Mouse (Mus musculus) hindbrain, embryonic 13.5 days (tissue): ENCODE measurements around the gene Fmr1. TPM values are rescaled to one million over a fixed set of nuclear protein-coding genes. Genes with fewer than 3 reads are reported as not detected.
"Not testable (repeated sequence)": the region's sequence is repeated elsewhere in the genome, so short reads cannot be mapped to it uniquely, and the experiment has no call there.

Experiments
- ATAC-seq: fragments of 200-750 bp; cut with Nextera tagmentation; 2 replicates; pipeline ENCODE4 v1.8.0; 2017; ENCODE audit warnings: moderate TSS enrichment; ENCODE audit not compliant: low FRiP score
- H3K27ac ChIP-seq: fragments of 300-500 bp; sonication (generic); 2 replicates; pipeline ENCODE4 v1.5.1; 2015; ENCODE audit warnings: inconsistent platforms, mild to moderate bottlenecking, moderate library complexity
- H3K27me3 ChIP-seq: fragments of 300-500 bp; sonication (generic); 2 replicates; pipeline ENCODE4 v1.6.1; 2015; ENCODE audit warnings: mild to moderate bottlenecking, inconsistent platforms
- H3K36me3 ChIP-seq: fragments of 300-500 bp; sonication (generic); 2 replicates; pipeline ENCODE4 v1.6.1; 2015; ENCODE audit warnings: mild to moderate bottlenecking, inconsistent platforms
- H3K4me1 ChIP-seq: fragments of 300-500 bp; sonication (generic); replicated peaks from 2 replicates; pipeline ENCODE4 v1.6.1; 2015; ENCODE audit warnings: inconsistent platforms
- H3K4me2 ChIP-seq: fragments of 300-500 bp; sonication (generic); 2 replicates; pipeline ENCODE4 v1.6.1; 2015; ENCODE audit warnings: inconsistent platforms, mild to moderate bottlenecking, moderate library complexity
- H3K4me3 ChIP-seq: fragments of 300-500 bp; sonication (generic); 2 replicates; pipeline ENCODE4 v1.5.1; 2015; ENCODE audit warnings: mild to moderate bottlenecking, inconsistent platforms
- H3K9ac ChIP-seq: fragments of 300-500 bp; sonication (generic); 2 replicates; pipeline ENCODE4 v1.6.1; 2015; ENCODE audit warnings: mild to moderate bottlenecking, inconsistent platforms
- H3K9me3 ChIP-seq: fragments of 300-500 bp; sonication (generic); 2 replicates; pipeline ENCODE4 v1.6.1; 2016; ENCODE audit warnings: inconsistent platforms
- WGBS: fragments of 180-500 bp; shearing (Covaris S2); methylation state at CpG from one replicate; pipeline ENCODE4 v1.1.7; 2015; 5-methylcytosine and 5-hydroxymethylcytosine counted together
- polyA plus RNA-seq: library from polyadenylated mRNA; unstranded; fragments of >200 nt; fragmentation: Nextera tagmentation; extraction: Ambion mirVana; gene quantifications from 2 replicates; pipeline ENCODE4 v1.2.1, GENCODE M21; 2015

Gene Fmr1
- 52.2 and 53.5 TPM in 2 replicates for polyA plus RNA-seq

DNA sequence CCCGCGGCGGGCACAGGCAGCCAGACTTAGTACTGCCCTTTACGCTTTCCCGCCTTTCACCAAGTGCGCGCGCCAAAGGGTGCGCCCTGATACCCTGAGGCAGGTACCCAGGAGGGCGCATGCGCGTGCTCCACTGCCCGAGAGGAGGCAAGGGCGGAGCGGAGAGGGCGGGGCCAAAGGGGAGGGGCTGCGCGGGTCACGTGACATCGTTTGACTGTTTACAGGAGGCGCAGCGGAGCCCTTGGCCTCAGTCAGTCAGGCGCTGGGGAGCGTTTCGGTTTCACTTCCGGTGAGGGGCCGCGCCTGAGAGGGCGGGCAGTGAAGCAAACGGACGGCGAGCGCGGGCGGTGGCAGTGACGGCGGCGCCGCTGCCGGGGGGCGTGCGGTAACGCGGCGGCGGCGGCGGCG is at the start of gene Fmr1:
TSS of gene Fmr1 (plus strand) at position 209 of the 408 bp plus-strand sequence.
- peak within 1 kb of the TSS; percentile 58 for H3K4me2 ChIP-seq
- H3K36me3 ChIP-seq = no peaks in the 10 kb centered on the region
- peak within 1 kb of the TSS; percentile 86 for H3K9ac ChIP-seq
- H3K27me3 ChIP-seq = no peaks in the 10 kb centered on the region
- peak; percentile 98 for ATAC-seq
- H3K27ac ChIP-seq = peak within 1 kb of the TSS; percentile 94
- peak within 1 kb of the TSS; percentile 64 for H3K4me3 ChIP-seq
- 0 out of 2 replicates have a peak, but pooled peaks cover 3% of the 10 kb centered on the region for H3K4me1 ChIP-seq
- no peaks in the 10 kb centered on the region for H3K9me3 ChIP-seq
- WGBS = 10% methylated on average over 32 of the region's 49 CpGs

DNA sequence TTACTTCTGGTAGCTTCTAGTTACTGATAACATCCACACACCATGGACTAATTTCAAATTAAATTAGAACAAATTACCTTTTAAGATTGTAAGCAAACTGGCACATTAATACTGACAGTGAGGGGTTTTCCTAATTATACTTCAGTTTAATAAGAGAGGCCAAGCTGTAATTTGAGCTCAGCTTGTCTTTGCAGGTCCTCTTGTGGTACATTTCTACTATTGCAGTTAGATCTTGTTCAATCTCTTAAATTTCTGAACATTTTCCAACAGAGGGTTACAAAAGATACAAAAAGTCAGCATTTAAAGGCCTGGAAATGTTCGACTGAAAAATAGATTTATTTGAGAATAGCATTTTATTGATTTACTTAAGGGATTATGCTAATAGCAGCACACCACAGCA is 36.7 kb upstream of the Fmr1 start:
- ATAC-seq = no peak

DNA sequence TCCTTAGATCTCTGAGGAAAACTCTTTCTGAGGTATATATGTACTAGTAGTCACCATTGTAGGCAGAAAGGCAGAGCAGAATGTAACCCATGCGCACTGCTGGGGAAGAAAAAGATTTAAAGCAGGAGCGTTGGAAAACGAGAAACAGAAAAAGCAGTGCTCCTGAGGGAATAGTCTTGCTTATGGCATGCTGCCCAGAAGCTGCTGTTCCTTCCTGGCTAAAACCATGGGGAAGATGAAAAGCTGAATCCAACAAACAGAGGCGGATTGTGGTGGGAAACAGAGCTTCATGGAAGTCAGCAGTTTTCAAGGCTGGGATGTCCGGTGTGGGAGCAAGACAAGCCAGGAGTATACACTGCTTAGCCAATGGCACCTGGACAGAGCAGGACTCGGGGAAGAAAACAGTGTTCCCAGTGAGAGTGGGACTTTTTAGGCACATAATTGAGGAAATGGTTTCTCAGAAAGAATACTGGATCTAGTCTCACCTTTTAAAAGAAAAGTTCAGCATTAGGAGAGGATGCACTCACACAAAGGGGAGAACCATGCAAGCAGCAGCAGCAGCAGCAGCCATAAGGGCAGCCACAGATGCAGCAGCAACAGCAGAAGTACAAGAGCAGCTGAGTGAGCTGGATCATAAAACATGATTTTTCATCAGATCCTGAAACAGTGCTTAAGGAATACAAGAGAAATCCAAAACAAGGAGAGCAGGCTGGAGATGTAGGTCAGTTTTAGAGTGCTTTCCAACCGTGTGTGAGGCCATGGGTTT is 33.0 kb upstream of the Fmr1 start:
- Histone ChIP-seq H3K27ac (peak overlapping the region; percentile 58; the same call in 1 of the 2 replicates), H3K36me3 (no peaks in the 10 kb centered on the region), H3K4me2 (no peak overlapping the region), H3K9me3 (no peaks in the 10 kb centered on the region), H3K4me1 (no peaks in the 10 kb centered on the region), H3K9ac (no peak overlapping the region), H3K4me3 (no peak overlapping the region), H3K27me3 (no peaks in the 10 kb centered on the region)
- peak; percentile 74 for ATAC-seq
- WGBS = 51% methylated on average over 7 of the region's 7 CpGs

More for the DNA sequence above, 36.7 kb upstream of the Fmr1 start:
- Histone ChIP-seq H3K4me2 (no peak overlapping the region), H3K36me3 (no peaks in the 10 kb centered on the region), H3K9ac (no peak overlapping the region), H3K4me3 (no peak overlapping the region), H3K9me3 (no peaks in the 10 kb centered on the region), H3K4me1 (no peaks in the 10 kb centered on the region), H3K27me3 (no peaks in the 10 kb centered on the region), H3K27ac (no peak overlapping the region)
- WGBS = 68% methylated on average over 1 of the region's 1 CpGs

DNA sequence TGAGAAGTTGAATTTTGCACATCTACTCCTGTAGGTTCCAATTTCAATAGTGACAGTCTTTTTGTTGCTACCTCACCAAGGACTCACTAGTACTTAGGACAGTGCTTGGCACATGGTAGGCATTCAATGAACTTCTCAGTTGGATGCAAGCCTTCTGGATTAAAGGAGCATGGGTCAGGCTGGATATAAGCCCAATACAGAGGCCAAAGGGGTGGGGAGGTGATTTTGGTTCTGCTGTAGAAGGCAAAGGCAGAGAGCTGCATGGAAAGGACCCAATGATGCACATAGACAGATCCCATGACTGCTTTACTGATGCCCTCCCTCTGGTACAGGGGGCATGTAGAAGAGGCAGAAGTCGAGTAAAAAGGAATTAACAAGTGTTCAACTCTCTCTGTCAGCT is 833 bp upstream of the Fmr1 start:
- Histone ChIP-seq H3K36me3 (no peaks in the 10 kb centered on the region), H3K4me2 (peak overlapping the region; percentile 51; the same call in 1 of the 2 replicates), H3K4me1 (0 out of 2 replicates have a peak, but pooled peaks cover 3% of the 10 kb centered on the region), H3K9ac (no peak overlapping the region), H3K4me3 (no peak overlapping the region), H3K27ac (no peak overlapping the region), H3K9me3 (no peaks in the 10 kb centered on the region), H3K27me3 (no peaks in the 10 kb centered on the region)
- WGBS = 31% methylated on average over 1 of the region's 1 CpGs
- ATAC-seq = no peak

DNA sequence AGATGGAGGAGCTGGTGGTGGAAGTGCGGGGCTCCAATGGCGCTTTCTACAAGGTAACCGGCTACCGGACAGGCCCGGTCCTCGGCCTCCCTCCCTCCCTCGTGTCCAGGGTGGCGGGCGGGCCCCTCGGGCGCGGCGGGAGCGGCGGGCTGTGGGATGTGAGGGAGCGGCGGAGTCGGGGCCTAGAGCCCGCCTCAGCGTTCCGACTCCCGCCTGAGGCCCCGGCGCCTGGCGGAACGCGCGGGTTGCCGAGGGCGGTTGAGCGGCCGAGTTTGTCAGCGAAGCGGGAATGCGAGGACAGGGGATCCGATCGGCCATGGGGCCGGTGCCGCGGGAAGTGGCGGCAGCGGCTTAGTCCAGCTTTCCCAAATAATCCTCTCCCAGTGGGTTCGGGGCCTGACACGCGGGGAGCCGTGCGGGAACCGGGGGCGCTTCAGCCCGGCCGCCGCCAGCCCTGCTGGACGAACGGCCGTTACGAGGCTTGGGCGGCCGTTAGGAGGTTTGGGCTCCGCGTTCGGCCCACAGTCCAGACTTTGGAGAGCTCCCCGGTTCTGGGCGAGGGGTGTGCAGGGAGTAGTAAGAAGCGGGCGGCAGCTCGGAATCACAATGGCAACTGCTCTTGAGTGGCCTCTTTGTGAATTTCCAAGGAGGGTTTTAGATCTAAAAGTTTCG is 610 bp downstream of the Fmr1 start:
- peak overlapping the region; percentile 86 for H3K9ac ChIP-seq
- H3K27me3 ChIP-seq = no peaks in the 10 kb centered on the region
- 14% methylated on average over 62 of the region's 67 CpGs for WGBS
- peak overlapping the region; percentile 94 for H3K27ac ChIP-seq
- H3K36me3 ChIP-seq = no peaks in the 10 kb centered on the region
- peak overlapping the region; percentile 58 for H3K4me2 ChIP-seq
- no peaks in the 10 kb centered on the region for H3K9me3 ChIP-seq
- ATAC-seq = peak; percentile 87
- 0 out of 2 replicates have a peak, but pooled peaks cover 3% of the 10 kb centered on the region for H3K4me1 ChIP-seq
- H3K4me3 ChIP-seq = peak overlapping the region; percentile 64

DNA sequence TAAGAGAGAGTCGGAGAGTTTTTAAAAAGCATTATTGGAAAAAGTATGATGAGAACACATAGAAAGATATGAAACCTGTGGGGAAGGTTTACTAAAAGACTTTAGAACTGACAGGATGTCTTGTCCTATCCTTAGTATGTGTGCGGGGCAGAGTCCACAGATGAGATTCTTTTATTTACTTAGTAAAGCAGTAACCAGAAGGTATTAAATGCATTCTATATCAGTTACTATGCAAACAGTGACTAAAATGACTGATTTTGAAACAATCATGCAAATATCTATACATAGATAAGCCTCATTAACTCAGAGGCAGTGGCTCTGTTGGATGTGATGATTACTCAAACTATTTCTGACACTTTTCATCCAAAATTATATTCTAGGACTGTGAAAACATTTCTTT is 6.4 kb downstream of the Fmr1 start:
- Histone ChIP-seq H3K4me1 (0 out of 2 replicates have a peak, but pooled peaks cover 3% of the 10 kb centered on the region), H3K9ac (no peak overlapping the region), H3K4me2 (no peak overlapping the region), H3K4me3 (no peak overlapping the region), H3K27ac (no peak overlapping the region), H3K36me3 (no peaks in the 10 kb centered on the region), H3K9me3 (no peaks in the 10 kb centered on the region), H3K27me3 (no peaks in the 10 kb centered on the region)
- no peak for ATAC-seq
- WGBS = 80% methylated on average over 2 of the region's 2 CpGs

DNA sequence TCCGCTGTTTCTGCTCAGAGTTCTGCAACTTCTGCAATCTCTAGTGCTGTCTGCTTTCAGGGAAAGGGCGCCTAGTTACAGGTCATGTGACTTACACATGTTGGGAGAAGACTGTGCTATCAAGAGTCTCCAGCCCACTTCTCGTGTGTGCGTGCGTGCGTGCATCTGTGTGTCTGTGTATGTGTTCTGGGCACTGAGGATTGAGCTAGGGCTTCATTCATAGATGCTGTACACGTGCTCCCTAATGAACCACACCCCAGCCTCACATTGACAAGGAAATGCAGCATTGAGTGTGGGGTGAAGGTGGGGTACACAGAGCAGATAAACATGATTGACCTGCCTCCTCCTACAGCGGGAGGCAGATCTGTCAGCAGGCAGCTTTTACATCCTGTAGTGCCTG is 13.6 kb downstream of the Fmr1 start:
- not testable (repeated sequence) for H3K27me3 ChIP-seq, H3K4me1 ChIP-seq, H3K9ac ChIP-seq, ATAC-seq, H3K4me3 ChIP-seq, H3K9me3 ChIP-seq, H3K4me2 ChIP-seq, H3K27ac ChIP-seq, H3K36me3 ChIP-seq
- 90% methylated on average over 8 of the region's 8 CpGs for WGBS

DNA sequence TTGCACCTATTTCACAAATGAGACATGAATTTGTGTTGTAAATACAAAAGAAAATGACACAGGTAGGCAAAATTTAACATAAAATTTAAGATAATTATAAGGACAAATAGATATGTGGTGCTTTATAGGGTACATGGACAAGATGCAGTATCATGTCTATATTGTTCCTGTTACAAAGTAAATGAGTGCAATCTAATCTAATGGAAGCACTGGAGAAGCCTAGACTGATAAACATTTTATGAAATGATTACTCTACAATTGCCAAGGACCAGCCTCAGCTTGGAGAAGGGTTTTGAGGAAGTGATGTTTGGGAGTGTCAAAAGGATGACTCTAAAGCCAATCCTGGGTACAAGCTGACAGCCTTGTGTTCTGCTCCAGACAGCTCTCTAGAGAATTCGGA is 58.6 kb downstream of the Fmr1 start:
- Histone ChIP-seq H3K27ac (no peak overlapping the region), H3K4me2 (no peak overlapping the region), H3K4me1 (no peaks in the 10 kb centered on the region), H3K9ac (no peak overlapping the region), H3K27me3 (no peaks in the 10 kb centered on the region), H3K4me3 (no peak overlapping the region), H3K36me3 (no peaks in the 10 kb centered on the region), H3K9me3 (no peaks in the 10 kb centered on the region)
- no peak for ATAC-seq
- whole genome bisulfite sequencing = 80% methylated on average over 1 of the region's 1 CpGs

DNA sequence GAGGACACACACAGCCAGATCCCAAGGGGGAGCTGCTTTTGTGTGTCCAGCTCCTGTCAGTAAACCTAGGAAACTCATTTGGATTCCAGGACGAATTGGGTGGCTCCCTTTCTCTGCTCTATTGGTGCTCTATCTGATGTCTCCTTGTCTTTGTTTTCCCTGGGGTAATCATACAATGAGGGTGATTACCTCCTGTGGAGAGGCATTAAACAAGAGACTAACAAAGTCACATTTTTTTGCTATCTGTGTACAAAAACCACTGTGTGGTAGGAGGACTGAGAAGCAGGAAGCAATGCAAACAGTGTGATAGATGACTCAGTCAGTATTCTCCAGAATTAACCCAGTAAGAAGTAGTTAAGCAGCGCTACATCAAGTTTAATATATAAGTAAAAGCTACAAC is 61.7 kb downstream of the Fmr1 start:
- Histone ChIP-seq H3K4me1 (no peaks in the 10 kb centered on the region), H3K27me3 (no peaks in the 10 kb centered on the region), H3K36me3 (no peaks in the 10 kb centered on the region), H3K4me2 (no peak overlapping the region), H3K27ac (no peak overlapping the region), H3K4me3 (no peak overlapping the region), H3K9me3 (no peaks in the 10 kb centered on the region), H3K9ac (no peak overlapping the region)
- ATAC-seq = no peak
- 44% methylated on average over 2 of the region's 2 CpGs for WGBS

DNA sequence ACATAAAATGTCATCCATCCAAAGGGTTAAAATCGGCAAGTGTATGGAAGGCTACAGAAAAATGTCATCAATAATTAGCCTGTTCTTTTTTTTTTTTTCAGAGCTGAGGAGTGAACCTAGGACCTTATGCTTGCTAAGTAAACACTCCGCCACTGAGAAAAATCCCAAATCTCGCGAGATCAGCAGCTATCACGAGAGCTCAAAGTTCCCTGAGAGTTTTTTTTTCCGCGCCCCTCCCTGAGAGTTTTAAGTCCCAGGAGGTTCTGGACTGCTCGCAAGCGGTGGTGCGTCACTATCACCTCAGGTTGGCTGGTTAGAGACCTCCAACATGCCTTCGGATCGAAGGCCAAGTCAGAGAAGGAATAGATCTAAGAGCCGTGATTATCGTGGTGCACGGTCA is 83.3 kb downstream of the Fmr1 start, which contains the start of gene Fmr1nb:
TSS of gene Fmr1nb (plus strand) at position 234 of the 400 bp plus-strand sequence.
- no peak within 1 kb of the TSS for H3K4me3 ChIP-seq
- ATAC-seq = no peak

More for the DNA sequence above, 83.3 kb downstream of the Fmr1 start, which contains the start of gene Fmr1nb:
- H3K9ac ChIP-seq = no peak within 1 kb of the TSS
- H3K27me3 ChIP-seq = no peaks in the 10 kb centered on the region
- no peaks in the 10 kb centered on the region for H3K36me3 ChIP-seq
- 87% methylated on average over 15 of the region's 15 CpGs for WGBS
- H3K27ac ChIP-seq = no peak within 1 kb of the TSS
- no peak within 1 kb of the TSS for H3K4me2 ChIP-seq
- H3K9me3 ChIP-seq = no peaks in the 10 kb centered on the region
- H3K4me1 ChIP-seq = no peaks in the 10 kb centered on the region
